Mouse (Mus musculus) lung, embryonic 15.5 days (tissue): ENCODE results near the gene Pde6b. TPM values are rescaled to one million over a fixed set of nuclear protein-coding genes. Genes with fewer than 3 reads are reported as not detected.
A peak's percentile ranks its signal among the peaks of the same experiment; 100 is the strongest.

ENCODE experiments used
- ATAC-seq: fragments of 200-750 bp; cut with Nextera tagmentation; 2 replicates; pipeline ENCODE4 v1.8.0; 2017; ENCODE audit warnings: moderate number of reproducible peaks, borderline replicate concordance; ENCODE audit not compliant: low FRiP score, low TSS enrichment; ENCODE audit errors: extremely low read depth
- H3K27ac ChIP-seq: fragments of 300-500 bp; sonication (generic); 2 replicates; pipeline ENCODE4 v1.5.1; 2015; ENCODE audit warnings: moderate library complexity, mild to moderate bottlenecking, inconsistent platforms
- H3K27me3 ChIP-seq: fragments of 300-500 bp; sonication (generic); 2 replicates; pipeline ENCODE4 v1.6.1; 2015; ENCODE audit warnings: inconsistent platforms
- H3K36me3 ChIP-seq: fragments of 300-500 bp; sonication (generic); 2 replicates; pipeline ENCODE4 v1.6.1; 2015; ENCODE audit warnings: inconsistent platforms
- H3K4me1 ChIP-seq: fragments of 300-500 bp; sonication (generic); 2 replicates; pipeline ENCODE4 v1.6.1; 2015; ENCODE audit warnings: inconsistent platforms
- H3K4me2 ChIP-seq: fragments of 300-500 bp; sonication (generic); 2 replicates; pipeline ENCODE4 v1.6.1; 2015; ENCODE audit warnings: inconsistent platforms, mild to moderate bottlenecking, moderate library complexity
- H3K4me3 ChIP-seq: fragments of 300-500 bp; sonication (generic); 2 replicates; pipeline ENCODE4 v1.5.1; 2015; ENCODE audit warnings: mild to moderate bottlenecking, inconsistent platforms
- H3K9ac ChIP-seq: fragments of 300-500 bp; sonication (generic); 2 replicates; pipeline ENCODE4 v1.6.1; 2015; ENCODE audit warnings: inconsistent platforms
- H3K9me3 ChIP-seq: fragments of 300-500 bp; sonication (generic); 2 replicates; pipeline ENCODE4 v1.6.1; 2016; ENCODE audit warnings: inconsistent platforms
- WGBS: fragments of 180-500 bp; shearing (Covaris S2); methylation state at CpG from one replicate; pipeline ENCODE4 v1.1.7; 2015; 5-methylcytosine and 5-hydroxymethylcytosine counted together
- polyA plus RNA-seq: library from polyadenylated mRNA; unstranded; fragments of >200 nt; fragmentation: Nextera tagmentation; extraction: Ambion mirVana; gene quantifications from 2 replicates; pipeline ENCODE4 v1.2.1, GENCODE M21; 2015

Pde6b gene
- polyA plus RNA-seq: 0.32 and 0.39 TPM in 2 replicates

- Histone ChIP-seq H3K27me3 (no peaks in the 10 kb centered on the region), H3K9ac (no peak within 1 kb of the TSS), H3K9me3 (no peaks in the 10 kb centered on the region), H3K36me3 (no peaks in the 10 kb centered on the region), H3K4me3 (no peak within 1 kb of the TSS), H3K27ac (no peak within 1 kb of the TSS), H3K4me2 (no peak within 1 kb of the TSS), H3K4me1 (no peaks in the 10 kb centered on the region)
- no peak for ATAC-seq
- 69% methylated on average over 7 of the region's 7 CpGs for WGBS
Observed at GRCm38 (mm10) chr5:108388201-108388600, at the start of gene Pde6b. Gene Pde6b, plus strand, starts transcription at chr5:108388391.

GRCm38 (mm10) chr5:108343680-108344170, 44.5 kb upstream of the Pde6b start:
- WGBS: 87% methylated on average over 4 of the region's 4 CpGs
- Histone ChIP-seq H3K9ac (no peak overlapping the region), H3K4me2 (no peak overlapping the region), H3K4me3 (no peak overlapping the region), H3K27ac (no peak overlapping the region), H3K4me1 (no peaks in the 10 kb centered on the region), H3K9me3 (no peaks in the 10 kb centered on the region), H3K36me3 (peaks cover 5% of the 10 kb centered on the region; the same call in 1 of the 2 replicates), H3K27me3 (no peaks in the 10 kb centered on the region)
- ATAC-seq: no peak

DNA sequence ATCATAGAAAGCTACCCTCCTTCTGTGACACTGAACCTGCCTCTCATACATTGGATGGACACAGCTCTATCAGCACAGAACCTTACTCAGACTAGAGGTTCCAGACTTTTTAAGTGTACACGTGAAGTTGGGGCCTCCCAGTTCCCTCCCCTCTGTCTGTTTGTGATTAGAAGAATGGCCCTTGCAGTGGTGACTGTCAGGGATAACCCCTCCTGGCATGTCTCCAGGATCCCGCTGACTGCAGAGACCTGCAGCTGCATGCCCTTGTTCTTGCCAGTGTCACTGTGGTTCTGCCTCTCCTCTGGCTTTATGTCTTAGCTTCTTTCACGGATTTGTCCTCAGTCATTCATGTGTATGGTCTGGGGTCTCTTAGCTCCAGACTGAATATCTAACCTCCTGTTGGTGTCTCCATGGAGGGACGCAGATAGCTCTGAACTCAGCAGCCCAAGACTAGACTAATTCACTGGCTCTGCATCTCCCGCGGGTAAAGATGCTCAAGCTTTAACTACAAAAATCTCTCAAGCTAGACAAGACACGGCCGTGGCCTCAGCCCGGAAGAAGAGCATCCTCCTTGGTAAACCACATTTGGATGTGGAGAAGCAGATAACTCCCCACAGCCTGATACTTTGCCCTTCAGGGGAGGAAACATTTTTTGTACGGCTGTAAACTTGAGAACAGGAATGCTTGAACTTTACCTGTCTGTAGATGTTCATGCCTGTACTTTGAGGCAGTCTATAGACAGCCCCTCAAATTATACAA, 42.7 kb upstream of the Pde6b start:
- WGBS: 86% methylated on average over 10 of the region's 10 CpGs
- Histone ChIP-seq H3K4me3 (no peak overlapping the region), H3K4me2 (no peak overlapping the region), H3K27me3 (no peaks in the 10 kb centered on the region), H3K9ac (no peak overlapping the region), H3K27ac (no peak overlapping the region), H3K36me3 (peaks cover 5% of the 10 kb centered on the region; the same call in 1 of the 2 replicates), H3K4me1 (no peaks in the 10 kb centered on the region), H3K9me3 (no peaks in the 10 kb centered on the region)
- no peak for ATAC-seq

DNA sequence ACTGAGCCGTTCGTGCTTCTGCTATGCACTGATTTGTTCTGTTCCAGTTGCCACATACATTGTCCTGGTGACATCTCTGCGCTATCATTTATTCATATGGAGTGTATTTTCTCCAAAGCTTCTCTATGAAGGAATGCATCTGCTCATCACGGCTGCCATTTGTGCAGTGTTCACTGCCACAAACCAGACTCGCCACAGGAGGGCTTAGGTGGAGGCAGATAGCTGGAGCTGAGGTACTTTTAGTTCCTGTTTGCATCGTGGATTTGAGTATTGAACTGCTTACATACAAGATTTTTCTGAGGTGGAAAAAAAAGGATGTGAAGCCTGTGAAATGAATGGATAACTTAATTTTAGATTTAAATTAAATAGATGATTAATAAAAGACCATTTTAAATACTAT, 40.3 kb upstream of the Pde6b start:
- Histone ChIP-seq H3K4me1 (no peaks in the 10 kb centered on the region), H3K27me3 (no peaks in the 10 kb centered on the region), H3K9me3 (no peaks in the 10 kb centered on the region), H3K36me3 (no peaks in the 10 kb centered on the region; the same call in 1 of the 2 replicates), H3K4me2 (no peak overlapping the region), H3K27ac (no peak overlapping the region), H3K9ac (no peak overlapping the region), H3K4me3 (no peak overlapping the region)
- WGBS: 85% methylated on average over 6 of the region's 6 CpGs
- ATAC-seq: no peak

DNA sequence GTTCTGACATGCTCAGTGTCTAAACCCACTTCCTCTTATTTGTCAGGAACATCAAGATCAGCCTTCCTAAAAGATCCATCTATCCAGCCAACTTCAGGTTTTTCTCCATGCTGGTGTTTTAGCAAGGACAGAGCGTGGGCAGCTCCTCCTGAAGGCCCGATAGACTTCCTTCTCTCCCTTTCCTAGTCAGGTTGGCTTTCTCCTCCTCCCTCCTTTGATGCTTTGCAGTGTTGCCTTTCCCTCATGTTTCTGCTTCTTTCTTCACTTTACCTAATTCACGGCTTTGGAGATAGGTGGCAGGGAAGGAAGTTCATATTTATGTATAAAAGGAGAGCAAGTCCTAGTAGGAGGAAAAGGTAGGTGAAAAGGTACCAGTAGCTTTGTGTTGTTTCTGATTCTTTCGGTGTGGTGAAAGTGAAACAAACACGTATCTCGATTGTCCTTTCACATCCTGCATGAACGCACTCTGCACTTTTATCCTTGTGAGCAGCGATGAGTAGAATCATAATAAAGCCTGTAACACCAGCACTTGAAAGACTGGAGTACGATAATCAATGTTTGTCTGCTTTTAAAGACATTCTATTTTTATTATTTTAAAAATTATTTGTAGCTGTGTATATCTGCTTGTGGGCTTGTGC, 38.6 kb upstream of the Pde6b start:
- Histone ChIP-seq H3K27ac (no peak overlapping the region), H3K36me3 (no peaks in the 10 kb centered on the region; the same call in 1 of the 2 replicates), H3K4me2 (no peak overlapping the region), H3K4me3 (no peak overlapping the region), H3K4me1 (no peaks in the 10 kb centered on the region), H3K27me3 (no peaks in the 10 kb centered on the region), H3K9ac (no peak overlapping the region), H3K9me3 (no peaks in the 10 kb centered on the region)
- WGBS: 92% methylated on average over 9 of the region's 9 CpGs
- no peak for ATAC-seq

- H3K4me1 ChIP-seq: no peaks in the 10 kb centered on the region
- H3K4me3 ChIP-seq: no peak overlapping the region
- no peaks in the 10 kb centered on the region for H3K27me3 ChIP-seq
- no peaks in the 10 kb centered on the region for H3K36me3 ChIP-seq
- H3K9me3 ChIP-seq: no peaks in the 10 kb centered on the region
- no peak overlapping the region for H3K4me2 ChIP-seq
- 72% methylated on average over 2 of the region's 2 CpGs for WGBS
- ATAC-seq: no peak
- no peak overlapping the region for H3K9ac ChIP-seq
- H3K27ac ChIP-seq: no peak overlapping the region
Observed at GRCm38 (mm10) chr5:108354056-108354455, 34.1 kb upstream of the Pde6b start.

GRCm38 (mm10) chr5:108357862-108358261, 30.3 kb upstream of the Pde6b start:
- no peak for ATAC-seq
- 100% methylated on average over 1 of the region's 1 CpGs for WGBS
- Histone ChIP-seq H3K27ac (no peak overlapping the region), H3K4me1 (no peaks in the 10 kb centered on the region), H3K9ac (no peak overlapping the region), H3K4me2 (no peak overlapping the region), H3K9me3 (no peaks in the 10 kb centered on the region), H3K4me3 (no peak overlapping the region), H3K36me3 (no peaks in the 10 kb centered on the region), H3K27me3 (peaks cover 3% of the 10 kb centered on the region; the same call in 1 of the 2 replicates)

- Histone ChIP-seq H3K36me3 (no peaks in the 10 kb centered on the region), H3K4me1 (no peaks in the 10 kb centered on the region), H3K27ac (no peak overlapping the region), H3K4me2 (no peak overlapping the region), H3K9ac (no peak overlapping the region), H3K9me3 (no peaks in the 10 kb centered on the region), H3K27me3 (peaks cover 19% of the 10 kb centered on the region), H3K4me3 (no peak overlapping the region)
- 76% methylated on average over 9 of the region's 9 CpGs for WGBS
- ATAC-seq: no peak
Observed at GRCm38 (mm10) chr5:108359491-108359890, 28.7 kb upstream of the Pde6b start.

DNA sequence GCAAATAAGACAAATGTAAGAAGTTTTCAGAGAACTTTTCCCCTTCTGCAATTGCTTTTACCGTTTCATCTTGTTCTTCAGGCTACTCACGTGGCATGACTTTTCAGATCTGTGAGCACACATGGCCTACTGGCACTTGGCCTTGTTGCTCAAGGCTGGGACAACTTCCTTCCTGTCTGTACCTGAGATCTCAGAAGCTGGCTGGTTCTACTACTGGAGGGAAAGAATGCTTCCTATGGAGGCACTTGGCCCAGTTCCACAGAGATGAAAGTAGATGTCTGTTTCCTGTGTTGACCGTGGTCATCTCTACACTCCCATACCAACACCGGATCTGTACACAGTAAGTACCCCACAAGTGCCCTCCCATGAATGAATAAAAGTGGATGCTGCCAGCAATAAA, 28.0 kb upstream of the Pde6b start:
- H3K36me3 ChIP-seq: no peaks in the 10 kb centered on the region
- H3K27me3 ChIP-seq: peaks cover 26% of the 10 kb centered on the region
- no peak overlapping the region for H3K9ac ChIP-seq
- no peak for ATAC-seq
- no peak overlapping the region for H3K4me2 ChIP-seq
- no peak overlapping the region for H3K27ac ChIP-seq
- WGBS: 65% methylated on average over 4 of the region's 4 CpGs
- H3K4me3 ChIP-seq: no peak overlapping the region
- no peaks in the 10 kb centered on the region for H3K9me3 ChIP-seq
- H3K4me1 ChIP-seq: no peaks in the 10 kb centered on the region

DNA sequence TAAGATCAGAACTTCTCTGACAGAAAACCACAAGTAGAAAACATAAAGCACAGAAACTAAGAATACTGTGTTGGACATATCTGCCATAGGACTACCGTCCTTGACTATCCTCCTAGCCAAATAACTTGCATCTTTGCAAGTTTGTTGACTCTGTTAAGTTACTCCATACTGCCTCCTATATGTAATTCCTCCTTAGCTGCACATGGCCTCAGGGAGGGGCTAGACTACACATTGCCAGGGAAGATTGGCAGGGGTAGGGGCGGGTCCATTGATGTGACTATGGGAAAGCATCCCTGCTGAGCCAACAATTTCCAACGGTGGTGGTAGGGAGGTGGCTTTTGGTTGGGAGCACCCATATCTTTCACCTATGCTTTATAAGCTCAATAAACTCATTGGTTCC, 25.9 kb upstream of the Pde6b start:
- Histone ChIP-seq H3K36me3 (no peaks in the 10 kb centered on the region), H3K4me2 (no peak overlapping the region), H3K4me1 (peaks cover 11% of the 10 kb centered on the region), H3K9ac (no peak overlapping the region), H3K27ac (no peak overlapping the region), H3K4me3 (no peak overlapping the region), H3K9me3 (no peaks in the 10 kb centered on the region), H3K27me3 (peaks cover 48% of the 10 kb centered on the region)
- WGBS: 19% methylated on average over 3 of the region's 3 CpGs
- ATAC-seq: no peak

- Histone ChIP-seq H3K9ac (peak overlapping the region; percentile 22; the same call in 1 of the 2 replicates), H3K4me2 (peak overlapping the region; percentile 97), H3K27ac (no peak overlapping the region), H3K9me3 (no peaks in the 10 kb centered on the region), H3K36me3 (no peaks in the 10 kb centered on the region), H3K4me3 (peak overlapping the region; percentile 52), H3K27me3 (peaks cover 87% of the 10 kb centered on the region), H3K4me1 (peaks cover 32% of the 10 kb centered on the region)
- 3% methylated on average over 60 of the region's 60 CpGs for WGBS
- ATAC-seq: peak; percentile 32; the same call in 1 of the 2 replicates
Observed at GRCm38 (mm10) chr5:108366328-108366983, 21.7 kb upstream of the Pde6b start.
